9 mouse cellular contexts compared by ENCODE assay signal in the genomic region with DNA sequence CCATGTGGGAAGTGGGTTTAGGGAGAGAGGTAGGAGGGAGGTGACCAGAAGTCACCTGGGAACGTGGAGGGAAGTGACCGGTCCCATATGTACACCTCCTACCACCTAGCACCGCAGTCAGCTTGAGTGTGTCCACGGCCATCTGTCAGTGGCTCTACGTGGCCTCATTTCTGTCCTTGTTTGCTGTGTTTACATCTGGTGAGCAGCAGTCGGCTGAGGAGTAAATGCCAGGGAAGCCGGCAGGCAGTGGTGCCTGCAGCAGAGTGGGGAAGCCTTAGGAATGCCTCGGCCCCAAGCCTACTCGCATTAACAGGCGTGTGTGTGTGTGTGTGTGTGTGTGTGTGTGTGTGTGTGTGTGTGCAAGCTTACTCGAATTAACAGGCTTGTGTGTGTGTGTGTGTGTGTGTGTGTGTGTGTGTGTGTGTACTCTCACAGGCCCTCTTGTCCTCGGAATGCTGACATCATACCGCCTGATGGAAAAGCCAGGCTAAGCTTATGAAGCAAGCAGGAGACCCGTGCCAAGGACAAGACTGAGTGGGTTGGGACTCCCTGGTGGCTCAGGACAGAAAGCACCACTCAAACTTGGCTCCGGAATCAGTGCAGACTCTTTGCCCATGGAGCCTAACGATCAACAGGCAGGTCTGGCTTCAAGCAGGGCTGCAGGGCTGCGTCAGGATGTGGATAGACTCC. TPM values are rescaled to one million over a fixed set of nuclear protein-coding genes. Genes with fewer than 3 reads are reported as not detected.
DNase-seq lines count a peak whose midpoint lies in the region; ATAC-seq and TF ChIP-seq lines count a peak whose summit lies in the region.
"Had no signal": no experiment of that assay in that cellular context is flagged by ENCODE, and none has a peak within 500 bp of the region (broad histone marks: within the 10 kb centered on the region; RNA-seq: fewer than 3 reads in every experiment).

No protein-coding gene starts in this region.

- H3K4me1 ChIP-seq in hindbrain, embryonic 12.5 days: peaks cover 13% of the 10 kb centered on the region
- no peaks in the 10 kb centered on the region for H3K4me1 ChIP-seq in hindbrain, embryonic 11.5 days (replicated peaks; ENCODE audit: control insufficient read depth, insufficient read depth, low read length)
- H3K4me1 ChIP-seq in forebrain, embryonic 14.5 days (ENCODE audit: control insufficient read depth, insufficient read depth, low read length): no peaks in the 10 kb centered on the region
- peaks cover 5% of the 10 kb centered on the region for H3K4me1 ChIP-seq in small intestine, adult 2 months (ENCODE audit: control insufficient read depth, insufficient read depth, insufficient read length, low read length)

- H3K36me3 ChIP-seq in hindbrain, embryonic 12.5 days: peaks cover 61% of the 10 kb centered on the region
- H3K36me3 ChIP-seq in hindbrain, embryonic 11.5 days (ENCODE audit: control insufficient read depth, insufficient read depth, low read length): no peaks in the 10 kb centered on the region; the same call in 1 of the 2 replicates
- peaks cover 65% of the 10 kb centered on the region for H3K36me3 ChIP-seq in forebrain, embryonic 14.5 days (ENCODE audit: control insufficient read depth, insufficient read depth, low read length)
- H3K36me3 ChIP-seq in small intestine, adult 2 months (ENCODE audit: control insufficient read depth, insufficient read depth, low read length): peaks cover 9% of the 10 kb centered on the region

- no peaks in the 10 kb centered on the region for H3K27me3 ChIP-seq in hindbrain, embryonic 12.5 days
- no peaks in the 10 kb centered on the region for H3K27me3 ChIP-seq in hindbrain, embryonic 11.5 days (ENCODE audit: control insufficient read depth, insufficient read depth, low read length)
- H3K27me3 ChIP-seq in forebrain, embryonic 14.5 days (replicated peaks; ENCODE audit: control insufficient read depth, insufficient read depth, low read length): no peaks in the 10 kb centered on the region
- H3K27me3 ChIP-seq in small intestine, adult 2 months (ENCODE audit: control insufficient read depth, insufficient read depth, low read length): no peaks in the 10 kb centered on the region
- H3K27me3 ChIP-seq: liver, embryonic 13.5 days had no signal

- intact Hi-C loops in left cerebral cortex, postnatal 25 days (cut with DNase I): no loop called here

- no peak for TF ChIP-seq CTCF in small intestine, adult 2 months (IDR thresholded peaks at IDR 0.05; ENCODE audit: extremely low read depth, insufficient read length, insufficient replicate concordance, low read depth, low read length)

- 0 out of 2 replicates have a peak overlapping the region, but pooled peaks have one; percentile 13 for H3K9ac ChIP-seq in hindbrain, embryonic 12.5 days
- no peak overlapping the region for H3K9ac ChIP-seq in hindbrain, embryonic 11.5 days (ENCODE audit: low read depth, low read length)
- no peak overlapping the region for H3K9ac ChIP-seq in forebrain, embryonic 14.5 days (ENCODE audit: low read length)
- H3K9ac ChIP-seq: liver, embryonic 13.5 days had no signal

- H3K27ac ChIP-seq in hindbrain, embryonic 12.5 days: 0 out of 2 replicates have a peak overlapping the region, but pooled peaks have one; percentile 52
- H3K27ac ChIP-seq in hindbrain, embryonic 11.5 days (ENCODE audit: low read depth, low read length): no peak overlapping the region; the same call in 1 of the 2 replicates
- no peak overlapping the region for H3K27ac ChIP-seq in forebrain, embryonic 14.5 days (ENCODE audit: low read depth, low read length)
- 0 out of 2 replicates have a peak overlapping the region, but pooled peaks have one; percentile 4 for H3K27ac ChIP-seq in small intestine, adult 2 months (ENCODE audit: insufficient read depth, low read depth, low read length)
- H3K27ac ChIP-seq: liver, embryonic 13.5 days had no signal

- DNase-seq in hindbrain, embryonic 11.5 days (ENCODE audit: low spot score): no peak
- peak; percentile 84 for DNase-seq in adrenal gland, adult 2 months
- DNase-seq in forebrain, embryonic 14.5 days (ENCODE audit: low spot score): peak; percentile 37
- DNase-seq in left cerebral cortex, postnatal 25 days (ENCODE audit: low spot score in 2 of 2): peak; percentile 60 to 78
- no peak for DNase-seq in kidney, postnatal 36 days
- DNase-seq in thymus, postnatal 14 days: no peak
- DNase-seq: liver, embryonic 13.5 days had no signal

- no peaks in the 10 kb centered on the region for H3K9me3 ChIP-seq in hindbrain, embryonic 12.5 days (replicated peaks)
- H3K9me3 ChIP-seq in hindbrain, embryonic 11.5 days (ENCODE audit: control insufficient read depth, low read length): no peaks in the 10 kb centered on the region
- no peaks in the 10 kb centered on the region for H3K9me3 ChIP-seq in forebrain, embryonic 14.5 days (replicated peaks; ENCODE audit: control insufficient read depth, low read length)
- H3K9me3 ChIP-seq: liver, embryonic 13.5 days had no signal

- H3K4me2 ChIP-seq in hindbrain, embryonic 12.5 days (replicated peaks): no peak overlapping the region
- no peak overlapping the region for H3K4me2 ChIP-seq in hindbrain, embryonic 11.5 days (replicated peaks; ENCODE audit: low read depth, low read length)
- no peak overlapping the region for H3K4me2 ChIP-seq in forebrain, embryonic 14.5 days (ENCODE audit: low read length)
- H3K4me2 ChIP-seq: liver, embryonic 13.5 days had no signal

- TF ChIP-seq POLR2A in small intestine, adult 2 months (IDR thresholded peaks at IDR 0.05; ENCODE audit: low read depth, low read length): no peak

- H3K4me3 ChIP-seq in hindbrain, embryonic 12.5 days: no peak overlapping the region
- no peak overlapping the region for H3K4me3 ChIP-seq in hindbrain, embryonic 11.5 days (ENCODE audit: low read depth, low read length)
- no peak overlapping the region for H3K4me3 ChIP-seq in forebrain, embryonic 14.5 days (ENCODE audit: low read depth, low read length)
- H3K4me3 ChIP-seq in small intestine, adult 2 months (ENCODE audit: low read depth, low read length): no peak overlapping the region
- H3K4me3 ChIP-seq: liver, embryonic 13.5 days had no signal

- WGBS in hindbrain, embryonic 12.5 days: 67% methylated on average over 16 of the region's 17 CpGs
- WGBS in hindbrain, embryonic 11.5 days: 71% methylated on average over 17 of the region's 17 CpGs
- WGBS in forebrain, embryonic 14.5 days: 64% methylated on average over 17 of the region's 17 CpGs
- 48% methylated on average over 17 of the region's 17 CpGs for WGBS in small intestine, adult 2 months

- ATAC-seq in hindbrain, embryonic 12.5 days (ENCODE audit: low FRiP score): no peak
- ATAC-seq in hindbrain, embryonic 11.5 days (ENCODE audit: low FRiP score): no peak
- ATAC-seq in forebrain, embryonic 14.5 days: no peak

RNA-seq across cellular contexts. Expression of gene Asphd2, which starts 11.9 kb away (rescaled TPM):
- polyA plus RNA-seq in hindbrain, embryonic 12.5 days (2016; fragmentation: Nextera tagmentation; extraction: Ambion mirVana): 60.7 and 66.1 TPM in 2 replicates
- 26.0 and 41.6 TPM in 2 replicates for polyA plus RNA-seq in hindbrain, embryonic 11.5 days (2014; fragmentation: Nextera tagmentation; extraction: Ambion mirVana)
- total RNA-seq in adrenal gland, adult 2 months (2021): 1 to 10 TPM; 2.1 to 6.5 TPM
- polyA plus RNA-seq in adrenal gland, adult 2 months (2012; rRNA removed): 2.1 and 5.1 TPM in 2 replicates
- polyA plus RNA-seq in forebrain, embryonic 14.5 days (2014; fragmentation: Nextera tagmentation; extraction: Ambion mirVana): 31.6 and 37.9 TPM in 2 replicates
- total RNA-seq in left cerebral cortex, postnatal 25 days (2021): 100 to 1,000 TPM; 176 TPM
- 1.7 and 3.8 TPM in 2 replicates for polyA plus RNA-seq in small intestine, adult 2 months (2012; rRNA removed)

RNA-seq across cellular contexts. Expression of gene Gm6583, which starts 27.0 kb away (rescaled TPM):
- 0.26 and 0.27 TPM in 2 replicates for polyA plus RNA-seq in hindbrain, embryonic 12.5 days (2016; fragmentation: Nextera tagmentation; extraction: Ambion mirVana)
- 0.13 and 0.26 TPM in 2 replicates for polyA plus RNA-seq in hindbrain, embryonic 11.5 days (2014; fragmentation: Nextera tagmentation; extraction: Ambion mirVana)
- under 1 TPM in 1 of 2 experiments, not detected in 1; 0.14 TPM for total RNA-seq in adrenal gland, adult 2 months (2021)
- not detected in 2 replicates for polyA plus RNA-seq in adrenal gland, adult 2 months (2012; rRNA removed)
- polyA plus RNA-seq in forebrain, embryonic 14.5 days (2014; fragmentation: Nextera tagmentation; extraction: Ambion mirVana): 0.08 and 0.10 TPM in 2 replicates
- not detected for total RNA-seq in left cerebral cortex, postnatal 25 days (2021)
- not detected in 2 replicates for polyA plus RNA-seq in small intestine, adult 2 months (2012; rRNA removed)

RNA-seq across cellular contexts. Expression of gene Hps4, which starts 39.9 kb away (rescaled TPM):
- polyA plus RNA-seq in hindbrain, embryonic 12.5 days (2016; fragmentation: Nextera tagmentation; extraction: Ambion mirVana): 35.4 and 37.1 TPM in 2 replicates
- polyA plus RNA-seq in hindbrain, embryonic 11.5 days (2014; fragmentation: Nextera tagmentation; extraction: Ambion mirVana): 29.8 and 30.0 TPM in 2 replicates
- total RNA-seq in adrenal gland, adult 2 months (2021): 10 to 100 TPM; 19.9 to 61.1 TPM
- polyA plus RNA-seq in adrenal gland, adult 2 months (2012; rRNA removed): 62.7 and 64.6 TPM in 2 replicates
- polyA plus RNA-seq in forebrain, embryonic 14.5 days (2014; fragmentation: Nextera tagmentation; extraction: Ambion mirVana): 26.2 and 27.0 TPM in 2 replicates
- 10 to 100 TPM; 24.3 to 29.3 TPM for total RNA-seq in left cerebral cortex, postnatal 25 days (2021)
- 22.6 and 66.3 TPM in 2 replicates for polyA plus RNA-seq in small intestine, adult 2 months (2012; rRNA removed)

RNA-seq across cellular contexts. Expression of gene Srrd, which starts 39.9 kb away (rescaled TPM):
- 46.9 and 47.6 TPM in 2 replicates for polyA plus RNA-seq in hindbrain, embryonic 12.5 days (2016; fragmentation: Nextera tagmentation; extraction: Ambion mirVana)
- 49.8 and 50.5 TPM in 2 replicates for polyA plus RNA-seq in hindbrain, embryonic 11.5 days (2014; fragmentation: Nextera tagmentation; extraction: Ambion mirVana)
- 10 to 100 TPM; 20.1 to 68.5 TPM for total RNA-seq in adrenal gland, adult 2 months (2021)
- polyA plus RNA-seq in adrenal gland, adult 2 months (2012; rRNA removed): 43.2 and 47.4 TPM in 2 replicates
- 49.1 and 58.8 TPM in 2 replicates for polyA plus RNA-seq in forebrain, embryonic 14.5 days (2014; fragmentation: Nextera tagmentation; extraction: Ambion mirVana)
- total RNA-seq in left cerebral cortex, postnatal 25 days (2021): 10 to 100 TPM; 22.6 to 24.8 TPM
- 20.5 and 34.1 TPM in 2 replicates for polyA plus RNA-seq in small intestine, adult 2 months (2012; rRNA removed)

RNA-seq across cellular contexts. Expression of gene Tfip11, which starts 56.6 kb away (rescaled TPM):
- polyA plus RNA-seq in hindbrain, embryonic 12.5 days (2016; fragmentation: Nextera tagmentation; extraction: Ambion mirVana): 38.1 TPM in 2 replicates
- polyA plus RNA-seq in hindbrain, embryonic 11.5 days (2014; fragmentation: Nextera tagmentation; extraction: Ambion mirVana): 17.6 and 22.8 TPM in 2 replicates
- 10 to 100 TPM; 30.3 to 38.7 TPM for total RNA-seq in adrenal gland, adult 2 months (2021)
- 36.6 and 38.1 TPM in 2 replicates for polyA plus RNA-seq in adrenal gland, adult 2 months (2012; rRNA removed)
- 19.0 and 25.2 TPM in 2 replicates for polyA plus RNA-seq in forebrain, embryonic 14.5 days (2014; fragmentation: Nextera tagmentation; extraction: Ambion mirVana)
- total RNA-seq in left cerebral cortex, postnatal 25 days (2021): 10 to 100 TPM; 39.9 to 40.0 TPM
- 18.3 and 40.0 TPM in 2 replicates for polyA plus RNA-seq in small intestine, adult 2 months (2012; rRNA removed)

Comparison
In these comparisons a context has a peak if more than half of its experiments do, and no peak if none do; other contexts are left out.
1. H3K27ac ChIP-seq: peak in hindbrain, embryonic 12.5 days (single experiment) and small intestine, adult 2 months (single experiment); none in hindbrain, embryonic 11.5 days (single experiment) and forebrain, embryonic 14.5 days (single experiment).
2. DNase-seq: peak in adrenal gland, adult 2 months (single experiment), forebrain, embryonic 14.5 days (single experiment) and left cerebral cortex, postnatal 25 days (2 of 2); none in hindbrain, embryonic 11.5 days (single experiment), kidney, postnatal 36 days (0 of 2) and thymus, postnatal 14 days (single experiment).